Mouse (Mus musculus): ENCODE results near the gene Htra3. TPM values are rescaled to one million over a fixed set of nuclear protein-coding genes. Genes with fewer than 3 reads are reported as not detected.

Htra3 gene
- polyA plus RNA-seq, 2 experiments = 0.46 to 0.99 TPM

DNA sequence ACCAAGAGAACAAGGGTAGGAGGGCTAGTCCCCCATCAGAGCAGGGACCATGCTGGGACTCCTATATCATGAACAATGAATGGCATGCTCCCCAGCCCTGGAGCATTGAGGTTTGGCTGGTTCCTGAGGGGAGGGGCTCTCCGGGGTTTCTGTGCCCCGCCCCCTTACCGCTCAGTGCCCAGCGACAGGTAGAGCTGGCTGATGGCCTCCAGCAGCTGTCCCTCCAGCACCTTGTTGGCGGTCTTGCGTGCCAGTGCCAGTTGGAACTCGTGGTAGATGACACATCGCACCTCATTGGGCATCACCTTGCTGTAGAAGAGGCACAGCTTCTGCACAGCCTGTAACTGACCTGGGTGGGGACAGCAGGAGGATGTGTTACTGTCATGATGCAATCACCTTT lies 23.6 kb upstream of the Htra3 start:
- no peak for ATAC-seq (ENCODE audit: insufficient read depth)
- TF ChIP-seq CTCF (IDR thresholded peaks at IDR 0.05; ENCODE audit: low read depth) (no peak), EP300 (IDR thresholded peaks at IDR 0.05; ENCODE audit: low read depth) (no peak)
- WGBS (ENCODE audit: insufficient replicate concordance) = 61% methylated on average over 8 of the region's 8 CpGs
- no peak overlapping the region for H3K4me3 ChIP-seq (ENCODE audit: insufficient read depth in 1 of 2, low read depth in 2 of 2, low read length in 2 of 2)
- H3K4me2 ChIP-seq (ENCODE audit: low read depth) = no peak overlapping the region
- H3K27ac ChIP-seq = no peak overlapping the region
- H3K9ac ChIP-seq (replicated peaks) = no peak overlapping the region
- H3K27me3 ChIP-seq (ENCODE audit: control insufficient read depth, insufficient read depth, low read length) = no peaks in the 10 kb centered on the region
- H3K9me3 ChIP-seq (ENCODE audit: control insufficient read depth, low read length) = no peaks in the 10 kb centered on the region
- DNase-seq (ENCODE audit: low read depth in 3 of 3, low spot score in 3 of 3) = no peak
- H3K4me1 ChIP-seq (replicated peaks; ENCODE audit: control insufficient read depth in 2 of 2, insufficient read depth in 2 of 2, low read length in 1 of 2) = no peaks in the 10 kb centered on the region
- no peaks in the 10 kb centered on the region for H3K36me3 ChIP-seq (replicated peaks; ENCODE audit: control insufficient read depth, insufficient read depth, low read depth)

DNA sequence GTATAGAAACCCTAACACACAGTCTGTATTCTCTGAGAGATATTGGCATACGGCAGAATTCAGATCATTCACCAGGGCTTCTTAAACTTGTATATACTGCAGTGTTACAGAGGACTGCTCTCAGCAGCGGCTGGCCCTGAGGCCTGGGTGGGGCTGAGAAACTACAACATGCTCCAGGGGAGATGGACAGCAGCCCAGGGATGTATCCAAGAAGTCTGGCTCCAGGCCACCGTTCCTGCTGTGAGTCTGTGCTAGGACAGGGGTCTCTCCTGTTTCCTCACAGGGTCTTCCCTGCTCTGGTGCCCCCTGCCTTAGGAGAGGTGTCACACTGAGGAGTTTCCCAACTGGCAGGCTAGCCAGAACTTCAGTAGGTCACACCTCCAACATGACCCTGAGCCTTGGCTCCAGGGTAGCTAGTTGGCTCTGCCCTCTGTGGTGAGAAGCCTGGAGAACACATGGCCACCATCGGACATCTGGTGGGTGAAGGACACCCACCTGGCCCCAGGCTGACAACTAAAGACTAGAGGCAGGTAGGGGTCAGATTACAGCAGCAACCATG lies 23.1 kb upstream of the Htra3 start:
- Histone ChIP-seq H3K27me3 (ENCODE audit: control insufficient read depth, insufficient read depth, low read length) (no peaks in the 10 kb centered on the region), H3K27ac (no peak overlapping the region), H3K4me3 (ENCODE audit: insufficient read depth in 1 of 2, low read depth in 2 of 2, low read length in 2 of 2) (no peak overlapping the region), H3K9ac (replicated peaks) (no peak overlapping the region), H3K4me2 (ENCODE audit: low read depth) (no peak overlapping the region), H3K4me1 (replicated peaks; ENCODE audit: control insufficient read depth in 2 of 2, insufficient read depth in 2 of 2, low read length in 1 of 2) (no peaks in the 10 kb centered on the region), H3K9me3 (ENCODE audit: control insufficient read depth, low read length) (no peaks in the 10 kb centered on the region), H3K36me3 (replicated peaks; ENCODE audit: control insufficient read depth, insufficient read depth, low read depth) (no peaks in the 10 kb centered on the region)
- TF ChIP-seq CTCF (IDR thresholded peaks at IDR 0.05; ENCODE audit: low read depth) (no peak), EP300 (IDR thresholded peaks at IDR 0.05; ENCODE audit: low read depth) (no peak)
- DNase-seq (ENCODE audit: low read depth in 3 of 3, low spot score in 3 of 3) = no peak
- 58% methylated on average over 4 of the region's 4 CpGs for WGBS (ENCODE audit: insufficient replicate concordance)
- no peak for ATAC-seq (ENCODE audit: insufficient read depth)

DNA sequence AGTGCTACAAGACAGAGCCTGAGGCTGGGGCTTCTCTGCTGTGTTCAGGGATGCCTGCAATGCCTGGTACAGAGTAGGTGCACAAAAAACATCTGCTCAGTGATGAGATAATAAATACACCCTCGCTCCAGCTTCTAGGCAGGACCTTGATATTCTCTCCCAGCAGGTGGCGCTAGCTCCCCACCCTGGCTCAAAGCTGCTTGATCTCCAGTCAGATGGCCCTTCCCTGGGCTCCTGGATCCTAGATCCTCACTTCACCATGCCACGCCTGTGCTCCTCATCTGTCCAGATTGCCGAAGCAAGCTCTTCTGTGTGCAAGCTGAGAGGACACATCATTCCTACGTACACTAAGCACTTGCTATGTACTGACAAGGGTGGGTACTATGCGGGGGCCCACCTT lies 21.5 kb upstream of the Htra3 start:
- no peak overlapping the region for H3K4me3 ChIP-seq (ENCODE audit: insufficient read depth in 1 of 2, low read depth in 2 of 2, low read length in 2 of 2)
- no peak overlapping the region for H3K9ac ChIP-seq (replicated peaks)
- H3K27ac ChIP-seq = no peak overlapping the region
- DNase-seq (ENCODE audit: low read depth in 3 of 3, low spot score in 3 of 3) = no peak
- H3K4me1 ChIP-seq (replicated peaks; ENCODE audit: control insufficient read depth in 2 of 2, insufficient read depth in 2 of 2, low read length in 1 of 2) = no peaks in the 10 kb centered on the region
- H3K9me3 ChIP-seq (ENCODE audit: control insufficient read depth, low read length) = no peaks in the 10 kb centered on the region
- TF ChIP-seq EP300 (IDR thresholded peaks at IDR 0.05; ENCODE audit: low read depth) = no peak
- TF ChIP-seq CTCF (IDR thresholded peaks at IDR 0.05; ENCODE audit: low read depth) = peak; percentile 82
- 41% methylated on average over 6 of the region's 6 CpGs for WGBS (ENCODE audit: insufficient replicate concordance)
- no peaks in the 10 kb centered on the region for H3K36me3 ChIP-seq (replicated peaks; ENCODE audit: control insufficient read depth, insufficient read depth, low read depth)
- no peak overlapping the region for H3K4me2 ChIP-seq (ENCODE audit: low read depth)
- no peaks in the 10 kb centered on the region for H3K27me3 ChIP-seq (ENCODE audit: control insufficient read depth, insufficient read depth, low read length)
- no peak for ATAC-seq (ENCODE audit: insufficient read depth)

DNA sequence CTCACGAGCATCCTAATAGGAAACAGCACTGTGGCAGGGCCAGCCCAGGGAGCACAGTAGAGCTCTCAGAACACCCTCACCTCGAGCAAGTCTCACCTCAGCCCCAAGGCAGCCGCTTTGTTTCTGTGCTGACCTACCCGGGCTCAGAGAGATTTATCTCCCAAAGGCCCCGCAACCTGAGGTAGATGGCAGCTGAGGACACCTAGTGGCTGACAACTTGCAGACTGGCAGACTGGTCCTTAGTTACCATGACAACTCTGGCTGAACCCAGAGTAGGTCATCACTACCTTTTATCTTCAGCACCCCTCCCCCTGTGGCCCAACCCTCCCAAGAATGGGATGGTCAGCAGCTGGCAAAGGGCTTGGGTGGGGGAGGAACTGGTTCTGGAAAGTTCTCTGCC lies 16.2 kb upstream of the Htra3 start:
- no peak for ATAC-seq (ENCODE audit: insufficient read depth)
- TF ChIP-seq EP300 (IDR thresholded peaks at IDR 0.05; ENCODE audit: low read depth) (no peak), CTCF (IDR thresholded peaks at IDR 0.05; ENCODE audit: low read depth) (peak; percentile 48)
- Histone ChIP-seq H3K36me3 (replicated peaks; ENCODE audit: control insufficient read depth, insufficient read depth, low read depth) (no peaks in the 10 kb centered on the region), H3K9me3 (ENCODE audit: control insufficient read depth, low read length) (no peaks in the 10 kb centered on the region), H3K27me3 (ENCODE audit: control insufficient read depth, insufficient read depth, low read length) (no peaks in the 10 kb centered on the region), H3K27ac (no peak overlapping the region), H3K9ac (replicated peaks) (no peak overlapping the region), H3K4me2 (ENCODE audit: low read depth) (no peak overlapping the region), H3K4me1 (replicated peaks; ENCODE audit: control insufficient read depth in 2 of 2, insufficient read depth in 2 of 2, low read length in 1 of 2) (no peaks in the 10 kb centered on the region), H3K4me3 (ENCODE audit: insufficient read depth in 1 of 2, low read depth in 2 of 2, low read length in 2 of 2) (no peak overlapping the region)
- WGBS (ENCODE audit: insufficient replicate concordance) = 18% methylated on average over 5 of the region's 5 CpGs
- DNase-seq (ENCODE audit: low read depth in 3 of 3, low spot score in 3 of 3) = no peak

DNA sequence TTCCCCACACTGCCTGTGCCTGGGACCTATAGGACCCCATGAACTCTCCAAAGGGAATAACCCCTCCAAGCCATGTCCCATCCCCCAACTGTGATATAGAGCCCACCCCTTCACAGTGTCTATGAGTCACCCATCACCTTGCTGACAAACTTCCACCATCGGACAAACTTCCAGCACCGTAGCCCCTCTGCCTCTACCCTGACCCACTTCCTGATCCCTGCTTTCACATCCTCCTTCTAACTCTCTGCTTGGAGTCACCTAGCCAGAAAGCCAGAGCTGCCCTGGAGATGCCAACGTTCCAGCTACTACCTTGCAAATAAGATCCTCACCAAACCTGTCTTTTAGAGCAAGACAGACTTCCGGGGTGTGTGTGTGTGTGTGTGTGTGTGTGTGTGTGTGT lies 14.1 kb upstream of the Htra3 start:
- Histone ChIP-seq H3K9me3 (ENCODE audit: control insufficient read depth, low read length) (no peaks in the 10 kb centered on the region), H3K4me1 (replicated peaks; ENCODE audit: control insufficient read depth in 2 of 2, insufficient read depth in 2 of 2, low read length in 1 of 2) (no peaks in the 10 kb centered on the region), H3K4me2 (ENCODE audit: low read depth) (no peak overlapping the region), H3K9ac (replicated peaks) (no peak overlapping the region), H3K27me3 (ENCODE audit: control insufficient read depth, insufficient read depth, low read length) (no peaks in the 10 kb centered on the region), H3K4me3 (ENCODE audit: insufficient read depth in 1 of 2, low read depth in 2 of 2, low read length in 2 of 2) (no peak overlapping the region), H3K36me3 (replicated peaks; ENCODE audit: control insufficient read depth, insufficient read depth, low read depth) (no peaks in the 10 kb centered on the region), H3K27ac (no peak overlapping the region)
- no peak for TF ChIP-seq CTCF (IDR thresholded peaks at IDR 0.05; ENCODE audit: low read depth)
- no peak for TF ChIP-seq EP300 (IDR thresholded peaks at IDR 0.05; ENCODE audit: low read depth)
- no peak for ATAC-seq (ENCODE audit: insufficient read depth)
- DNase-seq (ENCODE audit: low read depth in 3 of 3, low spot score in 3 of 3) = no peak
- WGBS (ENCODE audit: insufficient replicate concordance) = 18% methylated on average over 4 of the region's 4 CpGs

Data from liver, embryonic 14.5 days (tissue).